Mouse (Mus musculus) embryonic facial prominence, embryonic 14.5 days (tissue): ENCODE data around the gene Pbxip1. TPM values are rescaled to one million over a fixed set of nuclear protein-coding genes. Genes with fewer than 3 reads are reported as not detected.

ENCODE experiments used
- ATAC-seq: fragments of 200-750 bp; cut with Nextera tagmentation; 2 replicates; pipeline ENCODE4 v1.8.0; 2017; ENCODE audit warnings: low read depth, moderate number of reproducible peaks, moderate TSS enrichment
- DNase-seq: peaks from one replicate; pipeline ENCODE4 v3.0.0-alpha.2; 2015; ENCODE audit warnings: low spot score
- H3K27ac ChIP-seq: fragments of 300-500 bp; sonication (generic); replicated peaks from 2 replicates; pipeline ENCODE4 v1.5.1; 2014; ENCODE audit warnings: low read depth, mild to moderate bottlenecking, low read length, moderate library complexity
- H3K27me3 ChIP-seq: fragments of 300-500 bp; sonication (generic); replicated peaks from 2 replicates; pipeline ENCODE4 v1.6.1; 2014; ENCODE audit warnings: low read length; ENCODE audit not compliant: control insufficient read depth, insufficient read depth
- H3K36me3 ChIP-seq: fragments of 300-500 bp; sonication (generic); 2 replicates; pipeline ENCODE4 v1.6.1; 2014; ENCODE audit warnings: low read length, mixed read lengths; ENCODE audit not compliant: control insufficient read depth, insufficient read depth
- H3K4me1 ChIP-seq: fragments of 300-500 bp; sonication (generic); 2 replicates; pipeline ENCODE4 v1.6.1; 2014; ENCODE audit warnings: antibody characterized with exemption, low read length; ENCODE audit not compliant: control insufficient read depth, insufficient read depth
- H3K4me2 ChIP-seq: fragments of 300-500 bp; sonication (generic); 2 replicates; pipeline ENCODE4 v1.6.1; 2014; ENCODE audit warnings: low read depth, mild to moderate bottlenecking, low read length, moderate library complexity, mixed read lengths
- H3K4me3 ChIP-seq: fragments of 300-500 bp; sonication (generic); 2 replicates; pipeline ENCODE4 v1.5.1; 2014; ENCODE audit warnings: low read depth, mild to moderate bottlenecking, low read length
- H3K9ac ChIP-seq: fragments of 300-500 bp; sonication (generic); 2 replicates; pipeline ENCODE4 v1.6.1; 2014; ENCODE audit warnings: low read depth, mild to moderate bottlenecking, low read length, moderate library complexity, mixed read lengths
- H3K9me3 ChIP-seq: fragments of 300-500 bp; sonication (generic); 2 replicates; pipeline ENCODE4 v1.6.1; 2016; ENCODE audit warnings: low read length; ENCODE audit not compliant: control insufficient read depth
- WGBS: fragments of 180-500 bp; shearing (Covaris S2); extraction: QIAGEN DNeasy Blood & Tissue Kit; methylation state at CpG from one replicate; pipeline ENCODE4 v1.1.7; 2014; 5-methylcytosine and 5-hydroxymethylcytosine counted together
- polyA plus RNA-seq: library from polyadenylated mRNA; unstranded; fragments of >200 nt; fragmentation: Nextera tagmentation; extraction: Ambion mirVana; gene quantifications from 2 replicates; pipeline ENCODE4 v1.2.1, GENCODE M21; 2014

Gene Pbxip1
- polyA plus RNA-seq, 1 experiment from 2014 or later = 24.1 TPM

DNA sequence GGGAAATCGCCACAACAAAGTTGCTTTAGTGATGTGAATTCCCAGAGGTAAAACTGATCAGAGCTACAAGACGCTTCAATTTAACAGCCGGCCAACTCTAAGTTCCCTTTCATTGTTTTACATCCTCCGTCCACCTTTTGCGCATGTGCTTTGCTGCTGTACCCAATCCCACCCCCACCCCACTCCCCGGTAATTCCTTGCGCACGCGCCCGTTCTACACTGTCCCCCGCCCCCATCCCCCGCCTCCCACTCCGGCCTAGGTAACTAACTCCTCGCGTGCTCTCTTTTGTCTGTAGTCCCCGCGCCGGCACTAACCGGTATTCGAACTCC is 18.7 kb upstream of the Pbxip1 start:
- DNase-seq = peak; percentile 92
- peak overlapping the region; percentile 75 for H3K9ac ChIP-seq
- peaks cover 27% of the 10 kb centered on the region for H3K36me3 ChIP-seq

GRCm38 (mm10) chr3:89418170-89418860 is 18.2 kb upstream of the Pbxip1 start, which contains the start of the genes Cks1b and Shc1:
Cks1b (minus strand) TSS chr3:89418383.
Shc1 (plus strand) TSS chr3:89418443.
- Histone ChIP-seq H3K9ac (peak within 1 kb of the TSS; percentile 75), H3K36me3 (peaks cover 27% of the 10 kb centered on the region), H3K4me1 (peaks cover 32% of the 10 kb centered on the region), H3K9me3 (no peaks in the 10 kb centered on the region), H3K4me3 (peak within 1 kb of the TSS; percentile 55), H3K27me3 (no peaks in the 10 kb centered on the region), H3K4me2 (peak within 1 kb of the TSS; percentile 88), H3K27ac (peak within 1 kb of the TSS; percentile 98)
- WGBS = under 1% methylated on average over 30 of the region's 39 CpGs
- DNase-seq (peak; percentile 100), ATAC-seq (peak; percentile 94)

More for the DNA sequence above, 18.7 kb upstream of the Pbxip1 start:
- WGBS = 2% methylated on average over 20 of the region's 20 CpGs
- H3K9me3 ChIP-seq = no peaks in the 10 kb centered on the region
- peak overlapping the region; percentile 55 for H3K4me3 ChIP-seq
- peak overlapping the region; percentile 86 for H3K27ac ChIP-seq
- peaks cover 30% of the 10 kb centered on the region for H3K4me1 ChIP-seq
- H3K4me2 ChIP-seq = peak overlapping the region; percentile 88
- ATAC-seq = peak; percentile 56
- H3K27me3 ChIP-seq = no peaks in the 10 kb centered on the region

DNA sequence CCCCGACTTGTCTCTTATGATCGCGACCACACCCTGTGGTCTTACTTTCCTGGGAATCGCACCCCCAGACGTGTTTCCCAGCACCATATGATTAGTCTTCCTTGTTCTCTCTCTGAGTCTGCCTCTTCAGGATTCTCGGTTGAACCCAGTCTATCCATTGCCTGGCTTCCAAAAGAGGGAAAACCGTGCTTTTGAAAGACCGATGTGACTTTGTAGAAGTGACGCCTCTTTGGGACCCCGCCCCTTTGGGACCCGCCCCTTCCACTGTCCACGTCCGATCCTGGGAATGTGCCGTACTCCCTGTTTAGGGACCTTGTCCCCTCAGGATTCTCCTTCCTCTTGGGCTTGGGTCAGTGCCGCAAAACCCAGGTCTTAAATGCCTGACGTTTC is 17.6 kb upstream of the Pbxip1 start:
- no peak for ATAC-seq
- Histone ChIP-seq H3K4me2 (peak overlapping the region; percentile 88), H3K4me1 (peaks cover 33% of the 10 kb centered on the region), H3K27ac (peak overlapping the region; percentile 98), H3K36me3 (peaks cover 30% of the 10 kb centered on the region), H3K4me3 (peak overlapping the region; percentile 55), H3K9ac (peak overlapping the region; percentile 67), H3K27me3 (no peaks in the 10 kb centered on the region), H3K9me3 (no peaks in the 10 kb centered on the region)
- WGBS = 0% methylated on average over 16 of the region's 16 CpGs
- peak; percentile 90 for DNase-seq

DNA sequence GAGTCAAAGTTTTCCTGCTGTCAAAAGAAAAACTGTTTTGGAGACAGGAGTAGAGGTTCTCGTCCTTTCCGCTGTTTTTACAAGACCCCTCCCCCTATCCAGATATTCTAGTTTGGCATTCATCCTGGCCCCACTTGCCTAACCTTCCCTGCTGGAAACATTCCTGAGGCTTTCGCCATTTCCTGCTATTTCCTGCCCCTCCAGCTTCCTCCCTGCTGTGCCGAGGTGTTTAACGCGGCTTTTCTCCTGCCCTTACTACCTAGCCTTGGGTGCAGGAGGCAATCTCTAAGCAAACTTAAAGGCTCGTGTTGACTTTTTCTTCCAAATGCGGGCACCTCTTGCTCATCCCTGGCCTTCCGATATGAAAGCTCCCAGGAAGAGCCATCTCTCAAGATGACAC is 16.9 kb upstream of the Pbxip1 start:
- DNase-seq (peak; percentile 87), ATAC-seq (no peak)
- H3K4me1 ChIP-seq = peaks cover 33% of the 10 kb centered on the region
- no peaks in the 10 kb centered on the region for H3K27me3 ChIP-seq
- peaks cover 30% of the 10 kb centered on the region for H3K36me3 ChIP-seq
- H3K27ac ChIP-seq = peak overlapping the region; percentile 98
- 2% methylated on average over 9 of the region's 9 CpGs for WGBS
- H3K4me2 ChIP-seq = peak overlapping the region; percentile 88
- H3K4me3 ChIP-seq = peak overlapping the region; percentile 55
- H3K9ac ChIP-seq = peak overlapping the region; percentile 67
- no peaks in the 10 kb centered on the region for H3K9me3 ChIP-seq

- H3K27ac ChIP-seq = peak overlapping the region; percentile 98
- H3K4me2 ChIP-seq = peak overlapping the region; percentile 88
- peak overlapping the region; percentile 67 for H3K9ac ChIP-seq
- H3K4me1 ChIP-seq = peaks cover 33% of the 10 kb centered on the region
- peaks cover 30% of the 10 kb centered on the region for H3K36me3 ChIP-seq
- no peak for DNase-seq
- WGBS = 13% methylated on average over 3 of the region's 3 CpGs
- no peak for ATAC-seq
- no peaks in the 10 kb centered on the region for H3K27me3 ChIP-seq
- H3K4me3 ChIP-seq = peak overlapping the region; percentile 55
- no peaks in the 10 kb centered on the region for H3K9me3 ChIP-seq
Measured at GRCm38 (mm10) chr3:89419981-89420380, 16.5 kb upstream of the Pbxip1 start.

GRCm38 (mm10) chr3:89420421-89420820 is 16.1 kb upstream of the Pbxip1 start:
- ATAC-seq (no peak), DNase-seq (no peak)
- Histone ChIP-seq H3K9me3 (no peaks in the 10 kb centered on the region), H3K27me3 (no peaks in the 10 kb centered on the region), H3K36me3 (peaks cover 31% of the 10 kb centered on the region), H3K9ac (peak overlapping the region; percentile 78; the same call in 1 of the 2 replicates), H3K4me2 (peak overlapping the region; percentile 88), H3K4me1 (peaks cover 33% of the 10 kb centered on the region), H3K27ac (peak overlapping the region; percentile 98), H3K4me3 (peak overlapping the region; percentile 55)
- 59% methylated on average over 2 of the region's 2 CpGs for WGBS

DNA sequence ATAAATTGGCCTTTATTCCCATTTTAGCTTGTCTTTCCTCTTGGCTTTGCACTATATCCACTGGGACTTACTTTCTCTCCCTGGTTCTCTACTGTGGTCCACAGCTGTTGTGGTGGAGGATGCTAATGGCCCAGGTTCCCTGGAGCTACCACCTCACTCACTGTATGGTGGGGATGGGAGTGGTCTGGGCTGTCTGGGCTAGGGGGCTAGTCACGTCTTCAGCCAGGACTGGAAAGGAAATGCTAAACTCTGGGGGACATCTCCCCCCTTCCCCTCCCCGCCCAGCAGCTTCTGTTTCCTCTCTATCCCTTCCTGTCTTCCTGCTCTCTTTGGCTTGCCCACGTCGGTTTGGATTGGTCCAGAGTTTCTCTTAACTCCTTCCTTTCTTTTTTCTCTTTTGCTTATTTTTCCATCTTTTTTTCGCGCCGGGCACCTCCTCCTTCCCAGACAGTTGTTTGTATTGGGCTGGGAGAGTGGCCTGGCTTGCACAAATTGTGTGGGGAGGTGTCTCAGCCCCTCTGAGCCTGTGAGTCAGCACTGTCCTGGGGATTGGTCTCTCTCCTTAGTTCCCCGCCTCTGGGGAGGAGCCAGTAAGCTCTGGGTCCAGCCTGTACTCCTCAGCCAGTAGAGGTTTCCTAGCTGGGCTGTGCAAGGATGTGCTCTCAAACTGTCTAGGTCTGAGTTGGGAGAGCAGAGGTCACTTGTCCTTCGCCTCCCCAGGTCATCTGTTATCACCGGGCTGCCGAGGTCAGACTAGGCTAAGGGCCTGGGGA is 15.3 kb upstream of the Pbxip1 start:
- Histone ChIP-seq H3K9ac (peak overlapping the region; percentile 78), H3K4me1 (peaks cover 33% of the 10 kb centered on the region), H3K27ac (peak overlapping the region; percentile 98), H3K27me3 (no peaks in the 10 kb centered on the region), H3K4me3 (peak overlapping the region; percentile 54), H3K36me3 (peaks cover 31% of the 10 kb centered on the region), H3K4me2 (peak overlapping the region; percentile 88), H3K9me3 (no peaks in the 10 kb centered on the region)
- DNase-seq (peak; percentile 96), ATAC-seq (peak; percentile 75)
- under 1% methylated on average over 9 of the region's 11 CpGs for WGBS

- DNase-seq (peak; percentile 63), ATAC-seq (no peak)
- peaks cover 27% of the 10 kb centered on the region for H3K4me1 ChIP-seq
- H3K27me3 ChIP-seq = no peaks in the 10 kb centered on the region
- peak overlapping the region; percentile 98 for H3K27ac ChIP-seq
- no peaks in the 10 kb centered on the region for H3K9me3 ChIP-seq
- H3K4me3 ChIP-seq = peak overlapping the region; percentile 54
- H3K36me3 ChIP-seq = peaks cover 36% of the 10 kb centered on the region
- H3K4me2 ChIP-seq = peak overlapping the region; percentile 88
- 2% methylated on average over 11 of the region's 22 CpGs for WGBS
- H3K9ac ChIP-seq = peak overlapping the region; percentile 78
Measured at GRCm38 (mm10) chr3:89421810-89422473, 14.6 kb upstream of the Pbxip1 start.
